Mouse (Mus musculus) liver, embryonic 16.5 days (tissue): ENCODE results near the gene Stk24. TPM values are rescaled to one million over a fixed set of nuclear protein-coding genes. Genes with fewer than 3 reads are reported as not detected.

ENCODE experiments used
- polyA plus RNA-seq: library from polyadenylated mRNA; unstranded; fragments of >200 nt; fragmentation: Nextera tagmentation; extraction: Ambion mirVana; gene quantifications from 2 replicates; pipeline ENCODE4 v1.2.1, GENCODE M21; 2015

Gene Stk24
- polyA plus RNA-seq, 1 experiment from 2014 or later = 26.1 TPM

Other genes starting within 250 kb of the Stk24 start
- gene Slc15a1, start 125.2 kb upstream of the Stk24 start, polyA plus RNA-seq = 0.13 TPM in 1 of 2 replicates, not detected in the other